In genomic region chr13:36203014-36203413, GRCm38 (mm10) we compare ENCODE assay signal across 8 mouse cellular contexts.
DNase-seq lines count a peak whose midpoint lies in the region; ATAC-seq and TF ChIP-seq lines count a peak whose summit lies in the region.

No protein-coding gene starts in this region.

- ATAC-seq in forebrain, embryonic 11.5 days (replicated peaks; ENCODE audit: low FRiP score) = 0 out of 2 replicates have a peak, but pooled peaks have one; percentile 21
- no peak for ATAC-seq in forebrain, postnatal 0 days
- peak; percentile 88 for ATAC-seq in stomach, postnatal 0 days (ENCODE audit: low FRiP score, low TSS enrichment)

- no peaks in the 10 kb centered on the region for H3K9me3 ChIP-seq in forebrain, embryonic 11.5 days (ENCODE audit: control insufficient read depth, low read length)
- no peaks in the 10 kb centered on the region for H3K9me3 ChIP-seq in forebrain, postnatal 0 days (ENCODE audit: low read length)
- no peaks in the 10 kb centered on the region for H3K9me3 ChIP-seq in stomach, postnatal 0 days (ENCODE audit: control insufficient read depth, low read length)

- no peak for TF ChIP-seq EP300 in stomach, postnatal 0 days (optimal IDR thresholded peaks at IDR 0.05)

- no peaks in the 10 kb centered on the region for H3K36me3 ChIP-seq in forebrain, embryonic 11.5 days (ENCODE audit: control insufficient read depth, insufficient read depth, low read length)
- H3K36me3 ChIP-seq in forebrain, postnatal 0 days (ENCODE audit: insufficient read depth) = no peaks in the 10 kb centered on the region
- no peaks in the 10 kb centered on the region for H3K36me3 ChIP-seq in stomach, postnatal 0 days (ENCODE audit: control insufficient read depth, insufficient read depth, low read length)

- H3K4me1 ChIP-seq in forebrain, embryonic 11.5 days (replicated peaks; ENCODE audit: control insufficient read depth, insufficient read depth, low read length) = no peaks in the 10 kb centered on the region; the same call in 1 of the 2 replicates
- no peaks in the 10 kb centered on the region for H3K4me1 ChIP-seq in forebrain, postnatal 0 days (ENCODE audit: insufficient read depth)
- no peaks in the 10 kb centered on the region for H3K4me1 ChIP-seq in stomach, postnatal 0 days (replicated peaks; ENCODE audit: control insufficient read depth, insufficient read depth)

- H3K27ac ChIP-seq in forebrain, embryonic 11.5 days (ENCODE audit: low read depth, low read length) = no peak overlapping the region
- H3K27ac ChIP-seq in forebrain, postnatal 0 days (ENCODE audit: low read depth, low read length) = no peak overlapping the region
- no peak overlapping the region for H3K27ac ChIP-seq in stomach, postnatal 0 days (replicated peaks)
- H3K27ac ChIP-seq in left cerebral cortex, adult 2 months = no peak overlapping the region

- H3K9ac ChIP-seq in forebrain, embryonic 11.5 days (ENCODE audit: low read length) = no peak overlapping the region
- H3K9ac ChIP-seq in forebrain, postnatal 0 days = no peak overlapping the region
- H3K9ac ChIP-seq in stomach, postnatal 0 days (ENCODE audit: low read length) = no peak overlapping the region

- no peak overlapping the region for H3K4me3 ChIP-seq in forebrain, embryonic 11.5 days (ENCODE audit: low read depth, low read length)
- no peak overlapping the region for H3K4me3 ChIP-seq in forebrain, postnatal 0 days (ENCODE audit: low read depth, low read length)
- H3K4me3 ChIP-seq in stomach, postnatal 0 days (ENCODE audit: low read depth, low read length) = no peak overlapping the region
- no peak overlapping the region for H3K4me3 ChIP-seq in left cerebral cortex, adult 2 months

- peak; percentile 49 for DNase-seq in forebrain, embryonic 11.5 days (ENCODE audit: low spot score)
- no peak for DNase-seq in forebrain, postnatal 0 days
- DNase-seq in retina, postnatal 1 day = peak; percentile 10
- no peak for DNase-seq in retina, embryonic 14.5 days (ENCODE audit: low spot score)
- peak; percentile 41 for DNase-seq in fibroblast of lung, adult 2 months (ENCODE audit: low read depth)
- DNase-seq in stomach, postnatal 0 days (ENCODE audit: low spot score) = peak; percentile 46
- DNase-seq in left cerebral cortex, adult 2 months (ENCODE audit: extremely low spot score in 1 of 2, low spot score in 2 of 2) = no peak
- no peak for DNase-seq in left cerebral cortex, adult 18-20 months (ENCODE audit: low spot score in 2 of 2)

- TF ChIP-seq CTCF in forebrain, postnatal 0 days (IDR thresholded peaks at IDR 0.05; ENCODE audit: low read depth) = no peak
- TF ChIP-seq CTCF in stomach, postnatal 0 days (IDR thresholded peaks at IDR 0.05; ENCODE audit: low read depth) = no peak
- TF ChIP-seq CTCF in left cerebral cortex, adult 2 months (IDR thresholded peaks at IDR 0.05) = no peak

- 87% methylated on average over 6 of the region's 6 CpGs for WGBS in forebrain, embryonic 11.5 days
- 93% methylated on average over 6 of the region's 6 CpGs for WGBS in forebrain, postnatal 0 days
- 81% methylated on average over 6 of the region's 6 CpGs for WGBS in stomach, postnatal 0 days

- H3K27me3 ChIP-seq in forebrain, embryonic 11.5 days (ENCODE audit: control insufficient read depth, insufficient read depth, low read length) = no peaks in the 10 kb centered on the region
- H3K27me3 ChIP-seq in forebrain, postnatal 0 days (ENCODE audit: insufficient read depth, low read length) = no peaks in the 10 kb centered on the region
- H3K27me3 ChIP-seq in stomach, postnatal 0 days (ENCODE audit: control insufficient read depth, insufficient read depth, low read length) = no peaks in the 10 kb centered on the region

- intact Hi-C loops in left cerebral cortex, adult 2 months (cut with DNase I) = no loop called here

- H3K4me2 ChIP-seq in forebrain, embryonic 11.5 days (ENCODE audit: low read depth, low read length, severe bottlenecking) = no peak overlapping the region
- H3K4me2 ChIP-seq in forebrain, postnatal 0 days (ENCODE audit: low read depth) = no peak overlapping the region
- no peak overlapping the region for H3K4me2 ChIP-seq in stomach, postnatal 0 days (replicated peaks; ENCODE audit: low read depth)

Comparison
In these comparisons a context has a peak if more than half of its experiments do, and no peak if none do; other contexts are left out.
1. DNase-seq: peak in forebrain, embryonic 11.5 days (single experiment), retina, postnatal 1 day (single experiment), fibroblast of lung, adult 2 months (single experiment) and stomach, postnatal 0 days (single experiment); none in forebrain, postnatal 0 days (single experiment), retina, embryonic 14.5 days (single experiment), left cerebral cortex, adult 2 months (0 of 2) and left cerebral cortex, adult 18-20 months (0 of 2).